Mouse (Mus musculus) liver, adult 2 months (tissue): ENCODE measurements at regions not wholly inside any gene's neighbourhood (a gene's known extent, or its start where the extent isn't known, plus 50 kb on each side); places are given as distances from the start of the nearest gene placed in this dataset.

Experiments
- CTCF ChIP-seq: fragments of 200-500 bp; IDR thresholded peaks from 2 replicates; pipeline ENCODE4 v1.5.1; 2011; ENCODE audit warnings: low read depth, low read length, control low read depth
- POLR2A ChIP-seq: fragments of 200-500 bp; IDR thresholded peaks from 2 replicates; pipeline ENCODE4 v1.6.1; 2011; ENCODE audit warnings: low read length, control low read depth; ENCODE audit not compliant: insufficient read depth; ENCODE audit errors: extremely low read depth

DNA sequence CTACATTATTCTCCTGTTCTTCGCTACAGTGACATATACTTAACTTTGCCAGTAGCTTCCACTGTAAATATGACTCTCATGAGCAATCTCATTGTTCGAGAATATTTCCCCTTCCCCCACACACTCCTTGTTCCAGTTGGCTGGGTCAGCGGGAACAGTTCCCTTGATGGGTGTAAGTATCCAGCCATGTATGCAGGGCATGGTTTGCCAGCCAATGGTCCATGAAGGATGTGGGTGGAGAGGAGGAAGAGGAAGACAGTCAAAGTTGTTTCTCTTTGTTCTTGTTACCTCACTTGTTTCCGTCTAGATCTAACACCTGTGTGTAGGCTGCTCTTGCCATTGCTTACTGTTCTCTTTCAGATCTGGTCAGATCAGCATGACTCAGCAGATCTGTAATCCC lies 298.1 kb upstream of the Fign start:
- TF ChIP-seq POLR2A (no peak), CTCF (no peak)
